Mouse (Mus musculus): ENCODE results near the gene Ccr4.
"Not testable (repeated sequence)": the region's sequence is repeated elsewhere in the genome, so short reads cannot be mapped to it uniquely, and the experiment has no call there.

The Ccr4 gene

GRCm38 (mm10) chr9:114522041-114522440, 17.3 kb upstream of the Ccr4 start:
- no peak for DNase-seq

- DNase-seq: not testable (repeated sequence)
These were observed 15.8 kb upstream of the Ccr4 start for GRCm38 (mm10) chr9:114520529-114520928.

GRCm38 (mm10) chr9:114518812-114519477, 14.2 kb upstream of the Ccr4 start:
- DNase-seq: no peak

GRCm38 (mm10) chr9:114517924-114518497, 13.3 kb upstream of the Ccr4 start:
- no peak for DNase-seq

GRCm38 (mm10) chr9:114515364-114515763, 10.6 kb upstream of the Ccr4 start, which contains the start of gene C130032M10Rik:
Gene C130032M10Rik, plus strand, starts transcription at chr9:114515697.
- DNase-seq: no peak

GRCm38 (mm10) chr9:114512831-114513230, 8.1 kb upstream of the Ccr4 start:
- DNase-seq: no peak

- DNase-seq: no peak
These were observed 5.1 kb upstream of the Ccr4 start for GRCm38 (mm10) chr9:114509785-114510184.

GRCm38 (mm10) chr9:114507421-114507820, 2.7 kb upstream of the Ccr4 start:
- no peak for DNase-seq

GRCm38 (mm10) chr9:114506564-114506963, 1.8 kb upstream of the Ccr4 start:
- DNase-seq: no peak

GRCm38 (mm10) chr9:114502711-114503427, 1.8 kb downstream of the Ccr4 start:
- no peak for DNase-seq

- no peak for DNase-seq
These were observed 2.8 kb downstream of the Ccr4 start for GRCm38 (mm10) chr9:114501913-114502312.

GRCm38 (mm10) chr9:114501111-114501510, 3.6 kb downstream of the Ccr4 start:
- no peak for DNase-seq

- peak; percentile 21 for DNase-seq
These were observed 4.8 kb downstream of the Ccr4 start for GRCm38 (mm10) chr9:114499783-114500515.

- DNase-seq: peak; percentile 67 to 69
These were observed 6.5 kb downstream of the Ccr4 start for GRCm38 (mm10) chr9:114498218-114498617.

- no peak for DNase-seq
These were observed 8.2 kb downstream of the Ccr4 start for GRCm38 (mm10) chr9:114496469-114496868.

GRCm38 (mm10) chr9:114487481-114488258, 17.0 kb downstream of the Ccr4 start:
- DNase-seq: no peak

- no peak for DNase-seq
These were observed 17.9 kb downstream of the Ccr4 start for GRCm38 (mm10) chr9:114486808-114487207.

GRCm38 (mm10) chr9:114484771-114485170, 19.9 kb downstream of the Ccr4 start:
- DNase-seq: no peak

- no peak for DNase-seq
These were observed 23.8 kb downstream of the Ccr4 start for GRCm38 (mm10) chr9:114480940-114481339.

GRCm38 (mm10) chr9:114477019-114477418, 27.7 kb downstream of the Ccr4 start:
- no peak for DNase-seq

GRCm38 (mm10) chr9:114471892-114472291, 32.8 kb downstream of the Ccr4 start:
- DNase-seq: no peak

GRCm38 (mm10) chr9:114468701-114469100, 36.0 kb downstream of the Ccr4 start:
- DNase-seq: no peak
